Mouse (Mus musculus): ENCODE measurements around the gene Irf7. TPM values are rescaled to one million over a fixed set of nuclear protein-coding genes. Genes with fewer than 3 reads are reported as not detected.
A peak's percentile ranks its signal among the peaks of the same experiment; 100 is the strongest.

Irf7 gene
- 159 and 210 TPM in 2 replicates for polyA plus RNA-seq (2012; rRNA removed)

DNA sequence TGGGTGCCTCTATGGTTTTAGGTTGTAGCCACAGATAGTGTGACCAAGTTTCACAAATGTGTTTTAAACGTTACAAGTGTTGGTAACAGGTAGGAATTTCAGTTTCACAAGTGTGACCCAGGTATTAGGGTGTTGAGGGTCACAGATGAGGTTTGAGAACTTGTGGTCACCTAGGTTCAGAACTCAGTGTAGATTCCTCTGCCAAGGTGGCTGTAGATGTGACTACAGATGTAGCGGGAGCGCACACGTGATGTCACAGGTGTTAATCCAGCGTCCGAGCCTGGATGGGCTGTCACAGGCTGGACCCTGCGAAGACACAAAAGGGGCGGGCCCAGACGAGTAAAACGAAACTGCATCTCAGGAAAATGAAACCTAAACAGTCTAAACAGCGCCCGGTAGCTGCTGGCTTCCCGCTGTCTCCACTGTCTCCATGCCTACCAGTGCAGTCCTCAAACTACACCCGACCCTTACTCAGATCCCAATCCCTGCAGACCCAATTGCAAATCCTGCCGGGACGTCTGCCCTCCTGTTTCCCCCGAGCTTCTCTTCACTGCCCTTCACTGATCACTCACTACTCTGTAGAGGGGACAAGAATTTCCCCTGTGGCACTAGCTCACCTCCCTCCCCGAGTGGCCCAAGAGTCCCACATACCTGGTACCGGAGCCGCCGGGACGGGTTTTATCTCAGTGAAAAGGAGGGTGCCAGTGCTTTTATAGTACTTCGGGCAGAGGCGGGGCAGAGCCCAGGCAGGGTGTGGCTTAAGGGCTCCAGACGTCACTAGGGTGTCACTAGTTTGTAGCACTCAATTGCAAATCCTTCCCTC is at the start of gene Irf7:
Gene Irf7, minus strand, starts transcription at position 743 of the 823 bp plus-strand sequence.
- peak; percentile 50 for DNase-seq (ENCODE audit: low read depth, low spot score)
- WGBS: 2% methylated on average over 25 of the region's 25 CpGs

DNA sequence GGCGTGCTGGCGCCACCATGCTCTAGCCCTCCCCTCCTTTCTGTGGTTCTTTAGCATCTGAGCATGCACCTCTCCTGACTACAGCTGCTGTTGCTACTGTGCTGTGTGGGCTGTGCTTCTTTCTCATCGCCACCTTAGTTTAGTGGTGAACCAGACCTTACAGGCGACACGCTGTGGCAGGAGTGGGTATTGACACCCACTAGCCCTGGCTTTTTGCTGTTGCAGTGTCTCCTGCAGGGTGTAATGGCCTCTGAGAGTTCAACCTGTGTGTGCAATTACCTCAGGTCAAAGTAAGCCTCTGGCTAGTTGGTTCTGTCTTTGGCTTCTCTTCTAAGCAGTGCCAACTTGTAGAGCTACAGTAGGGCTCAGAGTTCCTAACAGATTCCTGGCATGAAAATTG is 49.7 kb upstream of the Irf7 start:
- WGBS: 67% methylated on average over 5 of the region's 5 CpGs
- DNase-seq (ENCODE audit: low read depth, low spot score): no peak

DNA sequence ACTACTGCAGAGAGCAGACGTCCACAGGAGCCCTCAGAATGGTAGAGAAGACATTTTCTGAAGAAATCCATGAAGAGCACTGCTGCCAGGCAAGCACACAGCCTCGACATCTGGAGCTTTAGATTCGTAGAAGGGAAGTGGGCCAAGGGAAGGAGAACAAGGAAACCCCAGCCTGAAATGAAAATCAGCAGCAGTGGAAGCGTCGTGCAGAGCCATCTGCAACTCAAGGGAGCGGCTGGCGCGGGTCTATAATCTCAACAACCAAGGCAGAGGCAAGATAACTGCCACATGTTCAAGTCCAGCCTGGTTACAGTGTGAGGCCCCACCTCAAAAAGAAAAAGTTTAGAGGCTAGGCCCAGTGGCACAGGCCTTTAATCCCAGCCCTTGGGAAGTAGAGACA is 48.8 kb upstream of the Irf7 start:
- 84% methylated on average over 8 of the region's 8 CpGs for WGBS

GRCm38 (mm10) chr7:141314416-141314815 is 48.1 kb upstream of the Irf7 start:
- DNase-seq (ENCODE audit: low read depth, low spot score): no peak
- WGBS: 89% methylated on average over 2 of the region's 2 CpGs

More for the DNA sequence above, 48.8 kb upstream of the Irf7 start:
- no peak for DNase-seq (ENCODE audit: low read depth, low spot score)

DNA sequence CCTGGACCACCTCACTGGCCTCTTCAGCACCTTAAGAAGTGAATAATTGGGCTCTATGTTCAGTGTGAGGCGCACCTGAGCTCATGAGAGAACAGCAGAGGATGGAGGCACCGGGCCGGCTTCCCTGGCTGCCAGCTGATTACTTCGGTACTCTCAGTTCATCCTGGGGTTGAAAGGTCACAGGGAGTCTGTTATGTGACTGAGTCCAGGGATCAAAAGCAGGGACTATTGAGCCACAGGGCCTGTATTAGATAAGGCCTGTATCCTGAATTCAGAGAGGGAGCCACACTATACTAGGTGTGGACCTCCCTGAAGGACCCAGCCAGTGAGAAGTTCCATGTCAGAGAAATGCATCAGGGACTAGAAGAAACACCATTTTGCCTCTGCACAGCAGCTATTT is 38.3 kb upstream of the Irf7 start:
- WGBS: 87% methylated on average over 4 of the region's 4 CpGs
- DNase-seq (ENCODE audit: low read depth, low spot score): no peak

- no peak for DNase-seq (ENCODE audit: low read depth, low spot score)
- 92% methylated on average over 1 of the region's 1 CpGs for WGBS
Observed at GRCm38 (mm10) chr7:141302702-141303268, 36.5 kb upstream of the Irf7 start.

GRCm38 (mm10) chr7:141301386-141301785 is 35.1 kb upstream of the Irf7 start:
- WGBS: 94% methylated on average over 9 of the region's 9 CpGs
- no peak for DNase-seq (ENCODE audit: low read depth, low spot score)

- 94% methylated on average over 8 of the region's 8 CpGs for WGBS
- no peak for DNase-seq (ENCODE audit: low read depth, low spot score)
Observed at GRCm38 (mm10) chr7:141299175-141299574, 32.9 kb upstream of the Irf7 start.

GRCm38 (mm10) chr7:141297926-141298650 is 31.8 kb upstream of the Irf7 start:
- 81% methylated on average over 3 of the region's 3 CpGs for WGBS
- DNase-seq (ENCODE audit: low read depth, low spot score): no peak

DNA sequence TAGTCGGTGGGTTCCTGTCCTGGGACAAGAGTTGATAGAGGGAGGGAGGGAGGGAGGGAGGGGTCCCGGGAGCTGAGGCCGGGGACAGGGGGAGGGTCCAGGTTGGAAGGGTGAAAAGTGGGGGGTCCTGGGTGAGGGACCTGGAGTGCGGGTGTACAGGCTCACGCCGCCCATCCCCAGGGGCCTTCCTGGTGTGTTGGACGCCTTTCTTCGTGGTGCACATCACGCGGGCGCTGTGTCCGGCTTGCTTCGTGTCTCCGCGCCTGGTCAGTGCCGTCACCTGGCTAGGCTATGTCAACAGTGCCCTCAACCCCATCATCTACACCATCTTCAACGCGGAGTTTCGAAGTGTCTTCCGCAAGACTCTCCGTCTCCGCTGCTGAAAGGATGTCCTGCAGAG is 28.2 kb upstream of the Irf7 start:
- no peak for DNase-seq (ENCODE audit: low read depth, low spot score)
- 9% methylated on average over 22 of the region's 22 CpGs for WGBS

GRCm38 (mm10) chr7:141293852-141294471 is 27.7 kb upstream of the Irf7 start:
- WGBS: 2% methylated on average over 53 of the region's 53 CpGs

DNA sequence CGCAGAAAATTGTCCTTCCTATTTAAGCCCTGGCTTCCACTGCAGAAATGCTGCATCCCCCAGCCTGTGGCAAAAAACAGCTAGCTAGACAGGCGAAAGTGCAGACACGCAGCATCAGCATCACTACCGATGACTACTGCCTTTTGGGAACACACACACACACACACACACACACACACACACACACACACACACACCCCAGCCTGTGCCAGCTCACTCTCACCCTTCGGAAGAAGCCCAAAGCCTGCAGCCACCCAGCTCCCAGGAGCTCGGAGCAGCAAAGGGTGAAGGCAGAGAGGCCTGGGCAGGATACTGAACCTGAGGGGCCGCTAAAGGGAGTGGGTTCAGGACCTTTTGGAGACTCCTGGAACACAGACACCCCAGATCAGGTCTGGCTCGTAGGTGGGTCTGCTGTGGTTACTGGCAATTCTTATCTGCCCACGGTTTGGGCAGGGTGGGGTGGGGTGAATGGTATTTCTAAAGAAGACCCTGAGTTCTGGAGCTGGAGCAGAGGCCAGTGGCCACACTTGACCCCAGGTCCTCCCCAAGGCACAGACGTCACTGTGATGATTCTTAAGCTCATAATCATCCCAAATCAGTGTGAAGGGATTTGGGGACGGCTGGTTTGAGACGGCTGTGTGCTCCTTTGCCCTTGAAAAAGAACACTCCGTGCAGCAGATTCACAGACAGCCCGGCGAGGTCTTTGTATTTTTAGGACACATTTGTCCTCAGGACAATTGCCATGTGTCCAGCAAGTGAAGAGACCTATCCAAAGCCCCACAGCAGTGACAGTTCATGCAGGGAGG is 26.5 kb upstream of the Irf7 start:
- DNase-seq (ENCODE audit: low read depth, low spot score): no peak
- WGBS: 76% methylated on average over 15 of the region's 15 CpGs

More at GRCm38 (mm10) chr7:141293852-141294471, 27.7 kb upstream of the Irf7 start:
- DNase-seq (ENCODE audit: low read depth, low spot score): no peak

GRCm38 (mm10) chr7:141291921-141292582 is 25.8 kb upstream of the Irf7 start, which contains the start of gene Drd4:
Drd4 (plus strand) TSS chr7:141292006.
- DNase-seq (ENCODE audit: low read depth, low spot score): no peak
- 9% methylated on average over 46 of the region's 46 CpGs for WGBS

GRCm38 (mm10) chr7:141288042-141288441 is 21.8 kb upstream of the Irf7 start:
- WGBS: 76% methylated on average over 3 of the region's 3 CpGs
- no peak for DNase-seq (ENCODE audit: low read depth, low spot score)

DNA sequence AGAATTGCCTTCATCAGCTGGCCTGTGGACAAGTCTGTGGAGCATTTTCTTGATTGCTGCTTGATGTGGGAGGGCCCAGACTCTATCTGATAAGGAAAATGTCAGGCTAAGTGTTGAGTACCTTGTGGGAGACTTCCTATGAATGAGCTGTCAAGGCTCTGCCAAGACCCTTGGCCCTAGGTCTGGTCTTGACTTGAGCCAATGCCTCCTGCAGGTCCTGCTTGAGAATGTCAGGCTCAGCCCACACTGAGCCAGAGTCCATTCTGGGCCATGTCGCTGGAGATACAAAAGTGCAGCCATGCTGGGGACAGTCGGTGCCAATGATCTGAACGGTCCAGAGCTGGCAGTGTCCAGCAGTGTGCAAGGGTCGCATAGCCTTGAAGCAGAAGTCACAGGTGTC is 16.5 kb upstream of the Irf7 start:
- 92% methylated on average over 4 of the region's 4 CpGs for WGBS
- DNase-seq (ENCODE audit: low read depth, low spot score): no peak

- WGBS: 48% methylated on average over 6 of the region's 6 CpGs
- DNase-seq (ENCODE audit: low read depth, low spot score): no peak
Observed at GRCm38 (mm10) chr7:141281442-141281841, 15.2 kb upstream of the Irf7 start.

DNA sequence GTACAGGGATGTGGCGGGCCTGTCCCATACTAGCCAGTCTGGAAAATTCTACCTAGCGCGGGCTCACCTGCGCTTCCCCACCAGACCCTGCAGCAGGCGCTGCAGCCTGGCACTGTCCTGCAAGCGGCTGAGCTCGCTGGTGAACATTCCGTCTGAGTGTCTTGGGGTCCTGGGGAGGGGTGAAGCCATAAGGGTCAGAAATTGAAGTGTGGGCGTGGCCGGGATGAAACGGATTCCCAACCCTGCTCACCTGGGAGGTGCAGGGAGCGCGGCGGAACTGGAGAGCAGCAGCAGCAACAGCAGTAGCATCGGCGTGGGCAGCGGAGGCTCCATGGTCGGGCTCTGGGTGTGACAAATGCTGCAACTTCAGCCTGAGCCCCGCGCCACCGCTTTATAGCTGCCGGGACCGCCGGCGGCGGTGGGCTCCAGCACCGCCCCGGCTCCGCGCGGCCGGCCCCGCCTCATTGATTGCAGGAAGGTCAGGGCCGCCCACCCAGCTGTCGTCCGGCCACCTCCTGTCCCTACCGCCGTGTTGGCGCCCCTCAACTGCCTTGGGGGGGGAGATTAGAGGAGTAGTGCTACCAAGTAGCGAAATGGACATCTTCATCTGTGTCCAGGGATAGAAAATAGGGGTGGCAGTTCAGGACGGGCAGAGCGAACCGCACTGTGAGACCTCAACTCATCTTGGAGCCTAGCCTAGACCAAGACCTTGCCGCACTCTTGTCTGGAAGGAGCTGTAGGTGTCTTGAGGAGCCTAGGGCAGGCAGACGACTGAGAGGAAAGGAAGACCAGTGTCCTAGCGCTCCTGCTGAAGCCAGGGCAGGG is 12.7 kb upstream of the Irf7 start, which contains the start of gene Sct:
Gene Sct, minus strand, starts transcription at position 368 of the 825 bp plus-strand sequence.
- 9% methylated on average over 46 of the region's 46 CpGs for WGBS
- no peak for DNase-seq (ENCODE audit: low read depth, low spot score)

Data from large intestine, adult 2 months (tissue).